Mouse (Mus musculus) liver, embryonic 13.5 days (tissue): ENCODE measurements around the gene Wt1. TPM values are rescaled to one million over a fixed set of nuclear protein-coding genes. Genes with fewer than 3 reads are reported as not detected.

Experiments
- polyA plus RNA-seq: library from polyadenylated mRNA; unstranded; fragments of >200 nt; fragmentation: Nextera tagmentation; extraction: Ambion mirVana; gene quantifications from 2 replicates; pipeline ENCODE4 v1.2.1, GENCODE M21; 2015

Gene Wt1
- polyA plus RNA-seq, 1 experiment from 2014 or later, result 1.9 TPM

Other genes starting within 250 kb of the Wt1 start
- 213 and 231 TPM in 2 replicates for gene Eif3m, start 109.4 kb upstream of the Wt1 start, polyA plus RNA-seq
- gene Gm11060, start 34.5 kb upstream of the Wt1 start, polyA plus RNA-seq, result not detected in 2 replicates
- 0.99 and 1.00 TPM in 2 replicates for gene Them7, start 97.8 kb downstream of the Wt1 start, polyA plus RNA-seq